ENCODE assay signal across 9 mouse cellular contexts in the genomic region with DNA sequence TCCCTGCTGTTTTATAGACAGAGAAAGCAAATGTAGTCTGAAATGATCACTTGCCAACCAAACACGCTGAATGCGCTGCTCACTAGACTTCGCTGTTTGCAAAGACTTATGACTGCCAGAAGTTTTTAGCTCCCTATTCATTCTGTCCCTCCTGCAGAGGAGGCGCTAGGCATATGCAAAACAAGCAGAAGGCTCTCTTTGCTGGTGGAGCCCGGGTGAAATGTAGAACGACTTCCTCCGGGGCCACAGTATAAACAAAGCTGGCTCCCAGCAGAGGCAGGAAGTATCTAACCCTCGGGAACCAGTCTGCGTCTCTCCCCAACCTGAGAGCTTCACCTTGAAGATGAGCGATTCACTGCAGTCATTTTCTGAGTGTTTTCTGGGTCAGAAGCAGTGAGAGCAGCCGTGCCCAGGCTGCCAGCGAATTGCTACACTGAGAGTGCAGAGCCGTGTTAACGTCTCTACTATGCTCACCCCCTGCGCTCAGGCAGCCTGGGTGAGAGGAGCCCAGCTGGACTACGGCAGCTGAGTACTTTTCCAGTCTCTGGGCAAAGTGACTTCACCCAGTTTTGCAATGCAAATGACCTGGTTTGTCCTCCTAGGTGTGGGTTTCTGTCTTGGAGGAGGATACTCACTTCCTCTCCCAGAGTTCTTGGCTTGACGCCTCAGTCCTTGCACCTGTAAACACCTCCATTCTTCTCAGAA. TPM values are rescaled to one million over a fixed set of nuclear protein-coding genes. Genes with fewer than 3 reads are reported as not detected.
DNase-seq lines count a peak whose midpoint lies in the region; ATAC-seq and TF ChIP-seq lines count a peak whose summit lies in the region.
"Had no signal": no experiment of that assay in that cellular context is flagged by ENCODE, and none has a peak within 500 bp of the region (broad histone marks: within the 10 kb centered on the region; RNA-seq: fewer than 3 reads in every experiment).

No protein-coding gene starts in this region.

- peak overlapping the region; percentile 62 for H3K4me2 ChIP-seq in intestine, embryonic 15.5 days (replicated peaks)
- H3K4me2 ChIP-seq in limb, embryonic 14.5 days (replicated peaks; ENCODE audit: low read depth, low read length, severe bottlenecking): peak overlapping the region; percentile 48

- peak; percentile 39; the same call in 1 of the 2 replicates for ATAC-seq in intestine, embryonic 15.5 days
- ATAC-seq in limb, embryonic 14.5 days (ENCODE audit: low FRiP score, low read depth): no peak
- ATAC-seq: Patski had no signal

- no peak for TF ChIP-seq CTCF in heart, adult 2 months (IDR thresholded peaks at IDR 0.05)

- no peak for TF ChIP-seq EP300 in heart, adult 2 months (IDR thresholded peaks at IDR 0.05; ENCODE audit: insufficient read depth, low read depth, low read length)

- H3K9me3 ChIP-seq in forebrain, embryonic 10.5 days: no peaks in the 10 kb centered on the region
- H3K9me3 ChIP-seq in intestine, embryonic 15.5 days: no peaks in the 10 kb centered on the region; the same call in 1 of the 2 replicates
- no peaks in the 10 kb centered on the region for H3K9me3 ChIP-seq in limb, embryonic 14.5 days (ENCODE audit: control insufficient read depth, low read length)

- peaks cover 2% of the 10 kb centered on the region; the same call in 1 of the 2 replicates for H3K79me2 ChIP-seq in heart, adult 2 months (replicated peaks; ENCODE audit: control insufficient read depth, insufficient read depth, low read length)

- TF ChIP-seq POLR2A in heart, adult 2 months (IDR thresholded peaks at IDR 0.05; ENCODE audit: insufficient read depth, low read depth, low read length): no peak
- TF ChIP-seq POLR2A in limb, embryonic 14.5 days (IDR thresholded peaks at IDR 0.05; ENCODE audit: borderline replicate concordance, extremely low read depth, insufficient read depth, insufficient read length): no peak

- intact Hi-C loops in heart, adult 2 months (cut with DNase I): no loop called here
- intact Hi-C loops in heart, postnatal 14 days (cut with DNase I): no loop called here

- H3K27me3 ChIP-seq in heart, adult 2 months (ENCODE audit: control insufficient read depth, insufficient read depth, low read length): 0 out of 2 replicates have a peak, but pooled peaks cover 1% of the 10 kb centered on the region
- H3K27me3 ChIP-seq in forebrain, embryonic 10.5 days (ENCODE audit: poor library complexity, severe bottlenecking): peaks cover 11% of the 10 kb centered on the region
- H3K27me3 ChIP-seq in intestine, embryonic 15.5 days (replicated peaks): no peaks in the 10 kb centered on the region; the same call in 1 of the 2 replicates
- H3K27me3 ChIP-seq in limb, embryonic 14.5 days (ENCODE audit: control insufficient read depth, insufficient read depth, low read length): no peaks in the 10 kb centered on the region

- no peak overlapping the region for H3K9ac ChIP-seq in heart, adult 2 months (ENCODE audit: low read depth, low read length)
- H3K9ac ChIP-seq in intestine, embryonic 15.5 days: peak overlapping the region; percentile 17; the same call in 1 of the 2 replicates
- H3K9ac ChIP-seq in limb, embryonic 14.5 days (ENCODE audit: low read depth, low read length, severe bottlenecking): peak overlapping the region; percentile 31; the same call in 1 of the 2 replicates

- 7% methylated on average over 17 of the region's 17 CpGs for WGBS in heart, adult 2 months
- WGBS in forebrain, embryonic 10.5 days: 6% methylated on average over 17 of the region's 17 CpGs
- WGBS in intestine, embryonic 15.5 days: 8% methylated on average over 17 of the region's 17 CpGs
- 10% methylated on average over 17 of the region's 17 CpGs for WGBS in limb, embryonic 14.5 days

- 0 out of 2 replicates have a peak overlapping the region, but pooled peaks have one; percentile 7 for H3K4me3 ChIP-seq in heart, adult 2 months
- peak overlapping the region; percentile 40 for H3K4me3 ChIP-seq in forebrain, embryonic 10.5 days
- H3K4me3 ChIP-seq in intestine, embryonic 15.5 days (replicated peaks): peak overlapping the region; percentile 28
- peak overlapping the region; percentile 23 for H3K4me3 ChIP-seq in limb, embryonic 14.5 days (replicated peaks; ENCODE audit: low read length)

- DNase-seq in heart, adult 2 months: no peak
- DNase-seq in heart, postnatal 14 days: no peak
- peak; percentile 32 for DNase-seq in adrenal gland, postnatal 25 days
- DNase-seq in forebrain, embryonic 10.5 days (ENCODE audit: extremely low spot score, low spot score): no peak
- no peak for DNase-seq in limb, embryonic 14.5 days (ENCODE audit: low spot score)
- peak; percentile 71 for DNase-seq in naive thymus-derived CD4-positive, alpha-beta T cell, adult 2 months (ENCODE audit: low read depth)
- peak; percentile 58 to 70 for DNase-seq in thymus, postnatal 10 days (ENCODE audit: low spot score in 2 of 2)

- H3K36me3 ChIP-seq in heart, adult 2 months (ENCODE audit: control insufficient read depth, insufficient read depth, low read length): no peaks in the 10 kb centered on the region
- no peaks in the 10 kb centered on the region for H3K36me3 ChIP-seq in forebrain, embryonic 10.5 days (replicated peaks)
- no peaks in the 10 kb centered on the region for H3K36me3 ChIP-seq in intestine, embryonic 15.5 days
- H3K36me3 ChIP-seq in limb, embryonic 14.5 days (ENCODE audit: control insufficient read depth, insufficient read depth, low read length): no peaks in the 10 kb centered on the region

- H3K27ac ChIP-seq in heart, adult 2 months: no peak overlapping the region
- peak overlapping the region; percentile 66 for H3K27ac ChIP-seq in forebrain, embryonic 10.5 days
- H3K27ac ChIP-seq in intestine, embryonic 15.5 days: no peak overlapping the region
- no peak overlapping the region for H3K27ac ChIP-seq in limb, embryonic 14.5 days (replicated peaks; ENCODE audit: low read depth, low read length)

- H3K4me1 ChIP-seq in heart, adult 2 months (ENCODE audit: control insufficient read depth, insufficient read depth, low read length): no peaks in the 10 kb centered on the region; the same call in 1 of the 2 replicates
- H3K4me1 ChIP-seq in forebrain, embryonic 10.5 days: peaks cover 9% of the 10 kb centered on the region
- 0 out of 2 replicates have a peak, but pooled peaks cover 4% of the 10 kb centered on the region for H3K4me1 ChIP-seq in intestine, embryonic 15.5 days (replicated peaks)
- H3K4me1 ChIP-seq in limb, embryonic 14.5 days (ENCODE audit: control insufficient read depth, insufficient read depth, low read length): 0 out of 2 replicates have a peak, but pooled peaks cover 2% of the 10 kb centered on the region

RNA-seq across cellular contexts. Expression of gene Sptb, which starts 15.4 kb away (rescaled TPM):
- total RNA-seq in heart, adult 2 months (2021): 10 to 100 TPM; 81.2 to 96.7 TPM
- 27.0 and 43.4 TPM in 2 replicates for polyA plus RNA-seq in heart, adult 2 months (2012; rRNA removed)
- 10 to 100 TPM; 67.8 to 70.3 TPM for total RNA-seq in heart, postnatal 14 days (2021)
- 60.7 and 63.5 TPM in 2 replicates for total RNA-seq in adrenal gland, postnatal 25 days (2021)
- 3.5 and 5.4 TPM in 2 replicates for polyA plus RNA-seq in forebrain, embryonic 10.5 days (2016; fragmentation: Nextera tagmentation; extraction: Ambion mirVana)
- polyA plus RNA-seq in intestine, embryonic 15.5 days (2015; fragmentation: Nextera tagmentation; extraction: Ambion mirVana): 1.3 and 2.0 TPM in 2 replicates
- polyA plus RNA-seq in limb, embryonic 14.5 days (2012; rRNA removed): 1.3 and 1.5 TPM in 2 replicates
- polyA plus RNA-seq in limb, embryonic 14.5 days (2014; fragmentation: Nextera tagmentation; extraction: Ambion mirVana): 1.3 TPM in 2 replicates

Comparison
In these comparisons a context has a peak if more than half of its experiments do, and no peak if none do; other contexts are left out.
1. DNase-seq: peak in adrenal gland, postnatal 25 days (single experiment), naive thymus-derived CD4-positive, alpha-beta T cell, adult 2 months (single experiment) and thymus, postnatal 10 days (2 of 2); none in heart, adult 2 months (0 of 2), heart, postnatal 14 days (0 of 2), forebrain, embryonic 10.5 days (single experiment) and limb, embryonic 14.5 days (single experiment).
2. Peak in every context shown above with its lines, with median percentiles within 50 percentile points of each other: H3K4me3 ChIP-seq.